Mouse (Mus musculus): ENCODE results near the gene Tbl1x. TPM values are rescaled to one million over a fixed set of nuclear protein-coding genes. Genes with fewer than 3 reads are reported as not detected.
"Not testable (repeated sequence)": the region's sequence is repeated elsewhere in the genome, so short reads cannot be mapped to it uniquely, and the experiment has no call there.

Tbl1x gene
- total and polyA plus RNA-seq, 3 experiments: 22.0 to 65.2 (median 27.0) TPM

GRCm38 (mm10) chrX:77530997-77531396 is 20.2 kb downstream of the Tbl1x start:
- no peaks in the 10 kb centered on the region for H3K27me3 ChIP-seq (replicated peaks)
- no peak overlapping the region for H3K4me2 ChIP-seq (ENCODE audit: insufficient read depth, low read depth, poor library complexity, severe bottlenecking)
- H3K36me3 ChIP-seq (replicated peaks in 1 of 2; ENCODE audit: control insufficient read depth in 1 of 2, insufficient read depth in 1 of 2, low read length in 1 of 2): peaks cover 3 to 9% of the 10 kb centered on the region in 2 experiments
- in situ Hi-C loops (cut with MboI; ENCODE audit: low pct_ligation_motif_present, low pct_unique_long_range_greater_than_20kb, low sequenced_read_pairs): no loop called here
- H3K4me3 ChIP-seq (replicated peaks in 1 of 3; ENCODE audit: low read depth in 2 of 3, low read length in 2 of 3, poor library complexity in 1 of 3): no peak overlapping the region
- peaks cover 4% of the 10 kb centered on the region; the same call in 1 of the 2 replicates for H3K79me2 ChIP-seq (replicated peaks; ENCODE audit: control insufficient read depth, extremely low read depth, insufficient read depth, poor library complexity, severe bottlenecking)
- H3K9ac ChIP-seq (ENCODE audit: insufficient read depth, low read depth): no peak overlapping the region
- peaks cover 5 to 20% of the 10 kb centered on the region in 2 experiments; a peak in 3 of 4 replicates for H3K4me1 ChIP-seq (ENCODE audit: control insufficient read depth in 1 of 2, insufficient read depth in 2 of 2)
- H3K9me3 ChIP-seq (replicated peaks; ENCODE audit: low read length): no peaks in the 10 kb centered on the region
- no peak overlapping the region for H3K27ac ChIP-seq (ENCODE audit: insufficient read depth, low read depth)
- dilution Hi-C loops (cut with MboI; ENCODE audit: extremely low pct_ligation_motif_present, extremely low pct_unique_long_range_greater_than_20kb, low sequenced_read_pairs): no loop called here
- TF ChIP-seq NELFE (IDR thresholded peaks at IDR 0.05; ENCODE audit: low read depth, low read length) (no peak), UBTF (IDR thresholded peaks at IDR 0.05; ENCODE audit: low read depth, low read length) (no peak), BHLHE40 (IDR thresholded peaks at IDR 0.05; ENCODE audit: low read depth, low read length) (no peak), MAX (IDR thresholded peaks at IDR 0.05; ENCODE audit: low read length) (no peak), IRF4 (IDR thresholded peaks at IDR 0.05; ENCODE audit: low read depth, low read length) (no peak), MEF2A (IDR thresholded peaks at IDR 0.05; ENCODE audit: borderline replicate concordance, low read depth, low read length) (no peak), TBP (conservative IDR thresholded peaks at IDR 0.05; ENCODE audit: low read depth, low read length) (no peak), GABPA (IDR thresholded peaks at IDR 0.05; ENCODE audit: insufficient replicate concordance, low read depth, low read length) (no peak), JUN (IDR thresholded peaks at IDR 0.05; ENCODE audit: insufficient read depth, low read depth, low read length) (no peak), CHD2 (IDR thresholded peaks at IDR 0.05; ENCODE audit: low read length) (no peak), ZNF384 (IDR thresholded peaks at IDR 0.05; ENCODE audit: low read depth, low read length) (no peak), SIN3A (IDR thresholded peaks at IDR 0.05; ENCODE audit: low read length) (no peak), USF1 (IDR thresholded peaks at IDR 0.05; ENCODE audit: low read depth, low read length) (no peak), HCFC1 (IDR thresholded peaks at IDR 0.05; ENCODE audit: low read depth, low read length) (no peak), E2F4 (IDR thresholded peaks at IDR 0.05; ENCODE audit: insufficient replicate concordance, low read depth, low read length) (no peak), USF2 (conservative IDR thresholded peaks at IDR 0.05; ENCODE audit: low read depth, low read length) (no peak)
- no peak for DNase-seq (ENCODE audit: extremely low read depth)

DNA sequence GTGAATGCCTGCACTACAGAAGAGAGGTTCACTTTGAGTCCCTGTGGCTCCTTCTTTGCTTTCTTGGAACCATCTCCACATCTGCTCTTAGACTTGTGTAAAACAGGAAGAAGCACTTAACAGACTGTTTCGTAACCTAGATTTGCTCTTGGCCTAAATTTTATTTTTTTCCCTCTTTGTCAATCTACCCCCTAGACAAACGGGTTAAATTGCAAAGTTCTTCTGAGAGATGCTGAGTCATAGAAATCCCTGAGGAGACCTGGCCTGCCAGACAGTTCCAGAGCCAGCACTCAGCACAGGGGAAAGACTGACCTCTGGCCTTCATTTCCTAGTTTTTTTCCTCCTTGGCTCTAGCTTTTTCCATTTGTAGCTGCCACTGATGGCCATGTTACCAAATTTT is 23.1 kb downstream of the Tbl1x start:
- TF ChIP-seq ETS1 (conservative IDR thresholded peaks at IDR 0.05; ENCODE audit: low read depth, low read length): no peak
- no peak for TF ChIP-seq IRF4 (IDR thresholded peaks at IDR 0.05; ENCODE audit: low read depth, low read length)
- TF ChIP-seq CHD2 (IDR thresholded peaks at IDR 0.05; ENCODE audit: low read length): no peak
- DNase-seq (ENCODE audit: extremely low read depth): no peak
- no peaks in the 10 kb centered on the region; the same call in 1 of the 2 replicates for H3K79me2 ChIP-seq (replicated peaks; ENCODE audit: control insufficient read depth, extremely low read depth, insufficient read depth, poor library complexity, severe bottlenecking)
- no peaks in the 10 kb centered on the region for H3K27me3 ChIP-seq (replicated peaks)
- H3K4me1 ChIP-seq (ENCODE audit: control insufficient read depth in 1 of 2, insufficient read depth in 2 of 2): peaks cover 5 to 20% of the 10 kb centered on the region in 2 experiments; a peak in 3 of 4 replicates
- no peak overlapping the region for H3K4me2 ChIP-seq (ENCODE audit: insufficient read depth, low read depth, poor library complexity, severe bottlenecking)
- in situ Hi-C loops (cut with MboI; ENCODE audit: low pct_ligation_motif_present, low pct_unique_long_range_greater_than_20kb, low sequenced_read_pairs): no loop called here
- H3K36me3 ChIP-seq (replicated peaks in 1 of 2; ENCODE audit: control insufficient read depth in 1 of 2, insufficient read depth in 1 of 2, low read length in 1 of 2): no peaks in the 10 kb centered on the region
- H3K9ac ChIP-seq (ENCODE audit: insufficient read depth, low read depth): no peak overlapping the region
- no peaks in the 10 kb centered on the region for H3K9me3 ChIP-seq (replicated peaks; ENCODE audit: low read length)
- dilution Hi-C loops (cut with MboI; ENCODE audit: extremely low pct_ligation_motif_present, extremely low pct_unique_long_range_greater_than_20kb, low sequenced_read_pairs): no loop called here
- H3K4me3 ChIP-seq (replicated peaks in 1 of 3; ENCODE audit: low read depth in 2 of 3, low read length in 2 of 3, poor library complexity in 1 of 3): no peak overlapping the region
- no peak overlapping the region for H3K27ac ChIP-seq (ENCODE audit: insufficient read depth, low read depth)

GRCm38 (mm10) chrX:77539770-77540169 is 29.0 kb downstream of the Tbl1x start:
- H3K9me3 ChIP-seq (replicated peaks; ENCODE audit: low read length); H3K4me3 ChIP-seq (replicated peaks in 1 of 3; ENCODE audit: low read depth in 2 of 3, low read length in 2 of 3, poor library complexity in 1 of 3); H3K4me1 ChIP-seq (ENCODE audit: control insufficient read depth in 1 of 2, insufficient read depth in 2 of 2); dilution Hi-C loops (cut with MboI; ENCODE audit: extremely low pct_ligation_motif_present, extremely low pct_unique_long_range_greater_than_20kb, low sequenced_read_pairs); DNase-seq (ENCODE audit: extremely low read depth); H3K4me2 ChIP-seq (ENCODE audit: insufficient read depth, low read depth, poor library complexity, severe bottlenecking); H3K27me3 ChIP-seq (replicated peaks); H3K36me3 ChIP-seq (replicated peaks in 1 of 2; ENCODE audit: control insufficient read depth in 1 of 2, insufficient read depth in 1 of 2, low read length in 1 of 2); in situ Hi-C loops (cut with MboI; ENCODE audit: low pct_ligation_motif_present, low pct_unique_long_range_greater_than_20kb, low sequenced_read_pairs); H3K27ac ChIP-seq (ENCODE audit: insufficient read depth, low read depth); H3K9ac ChIP-seq (ENCODE audit: insufficient read depth, low read depth); H3K79me2 ChIP-seq (replicated peaks; ENCODE audit: control insufficient read depth, extremely low read depth, insufficient read depth, poor library complexity, severe bottlenecking): not testable (repeated sequence)
